Mouse (Mus musculus): Measurements from ENCODE around the gene Ahsa1.
"Not testable (repeated sequence)": the region's sequence is repeated elsewhere in the genome, so short reads cannot be mapped to it uniquely, and the experiment has no call there.

Gene Ahsa1

GRCm38 (mm10) chr12:87266108-87266826 lies at the start of gene Ahsa1, which contains the start of gene Vipas39:
Ahsa1 (plus strand) TSS chr12:87266479.
Vipas39 (minus strand) TSS chr12:87266256.
- DNase-seq (ENCODE audit: low read depth, low spot score) = peak; percentile 99

- DNase-seq (ENCODE audit: low read depth, low spot score) = no peak
These were observed 48.7 kb upstream of the Ahsa1 start for GRCm38 (mm10) chr12:87217596-87217995.

GRCm38 (mm10) chr12:87219362-87219761 lies 46.9 kb upstream of the Ahsa1 start:
- DNase-seq (ENCODE audit: low read depth, low spot score) = no peak

- no peak for DNase-seq (ENCODE audit: low read depth, low spot score)
These were observed 41.3 kb upstream of the Ahsa1 start for GRCm38 (mm10) chr12:87224950-87225349.

- DNase-seq (ENCODE audit: low read depth, low spot score) = no peak
These were observed 39.5 kb upstream of the Ahsa1 start for GRCm38 (mm10) chr12:87226801-87227200.

- no peak for DNase-seq (ENCODE audit: low read depth, low spot score)
These were observed 36.6 kb upstream of the Ahsa1 start for GRCm38 (mm10) chr12:87229633-87230032.

- no peak for DNase-seq (ENCODE audit: low read depth, low spot score)
These were observed 35.8 kb upstream of the Ahsa1 start for GRCm38 (mm10) chr12:87230379-87230895.

- DNase-seq (ENCODE audit: low read depth, low spot score) = peak; percentile 30
These were observed 29.3 kb upstream of the Ahsa1 start for GRCm38 (mm10) chr12:87236882-87237483.

GRCm38 (mm10) chr12:87238632-87239031 lies 27.6 kb upstream of the Ahsa1 start, which contains the start of gene Noxred1:
Noxred1 (minus strand) TSS chr12:87238732.
- DNase-seq (ENCODE audit: low read depth, low spot score) = no peak

GRCm38 (mm10) chr12:87250161-87250560 lies 16.1 kb upstream of the Ahsa1 start:
- DNase-seq (ENCODE audit: low read depth, low spot score) = no peak

- peak; percentile 41 for DNase-seq (ENCODE audit: low read depth, low spot score)
These were observed 12.4 kb upstream of the Ahsa1 start for GRCm38 (mm10) chr12:87253878-87254277.

- DNase-seq (ENCODE audit: low read depth, low spot score) = no peak
These were observed 9.7 kb upstream of the Ahsa1 start for GRCm38 (mm10) chr12:87256629-87257028.

GRCm38 (mm10) chr12:87260562-87260961 lies 5.7 kb upstream of the Ahsa1 start:
- DNase-seq (ENCODE audit: low read depth, low spot score) = no peak

- no peak for DNase-seq (ENCODE audit: low read depth, low spot score)
These were observed 835 bp upstream of the Ahsa1 start for GRCm38 (mm10) chr12:87265444-87265843.

GRCm38 (mm10) chr12:87266827-87267603 lies 736 bp downstream of the Ahsa1 start:
- DNase-seq (ENCODE audit: low read depth, low spot score) = no peak

GRCm38 (mm10) chr12:87267682-87268081 lies 1.4 kb downstream of the Ahsa1 start:
- DNase-seq (ENCODE audit: low read depth, low spot score) = peak; percentile 58

GRCm38 (mm10) chr12:87274853-87275831 lies 8.9 kb downstream of the Ahsa1 start:
- DNase-seq (ENCODE audit: low read depth, low spot score) = no peak

GRCm38 (mm10) chr12:87277251-87277650 lies 11.0 kb downstream of the Ahsa1 start:
- DNase-seq (ENCODE audit: low read depth, low spot score) = not testable (repeated sequence)

- no peak for DNase-seq (ENCODE audit: low read depth, low spot score)
These were observed 11.9 kb downstream of the Ahsa1 start for GRCm38 (mm10) chr12:87278118-87278730.

- no peak for DNase-seq (ENCODE audit: low read depth, low spot score)
These were observed 13.1 kb downstream of the Ahsa1 start for GRCm38 (mm10) chr12:87279350-87279749.
